Mouse (Mus musculus): ENCODE measurements around the gene Ubl3. TPM values are rescaled to one million over a fixed set of nuclear protein-coding genes. Genes with fewer than 3 reads are reported as not detected.
A peak's percentile ranks its signal among the peaks of the same experiment; 100 is the strongest.

The Ubl3 gene
- polyA plus RNA-seq, 1 experiment from 2014 or later = 74.8 TPM

DNA sequence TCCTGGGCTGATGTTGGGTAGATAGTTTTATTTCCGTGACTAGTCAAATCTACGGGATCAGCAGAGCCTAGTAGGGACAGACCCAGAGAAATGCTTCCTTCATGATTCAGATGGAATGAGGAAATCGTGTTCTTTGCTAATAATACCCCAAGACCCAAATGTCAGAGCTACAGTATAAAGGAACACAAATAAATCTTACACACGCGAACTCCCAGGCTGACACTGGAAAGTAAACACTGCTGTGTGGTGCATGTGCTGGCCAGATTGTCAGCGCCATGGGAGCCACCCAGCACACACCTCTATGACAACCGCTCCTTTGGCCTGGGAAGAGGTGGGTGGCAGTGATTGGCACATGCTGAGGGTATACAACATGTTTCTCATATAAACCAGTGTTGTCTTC is 88.1 kb downstream of the Ubl3 start:
- no peaks in the 10 kb centered on the region for H3K36me3 ChIP-seq
- ATAC-seq (ENCODE audit: insufficient read depth, low FRiP score, low read depth) = peak; percentile 74

GRCm38 (mm10) chr5:148463783-148464294 is 88.8 kb downstream of the Ubl3 start:
- no peak for ATAC-seq (ENCODE audit: insufficient read depth, low FRiP score, low read depth)
- WGBS = 81% methylated on average over 6 of the region's 6 CpGs
- Histone ChIP-seq H3K27ac (peak overlapping the region; percentile 60; the same call in 1 of the 2 replicates), H3K4me1 (peaks cover 16% of the 10 kb centered on the region; the same call in 1 of the 2 replicates), H3K4me2 (no peak overlapping the region), H3K9me3 (no peaks in the 10 kb centered on the region), H3K4me3 (replicated peaks) (no peak overlapping the region), H3K27me3 (replicated peaks) (no peaks in the 10 kb centered on the region), H3K36me3 (no peaks in the 10 kb centered on the region), H3K9ac (no peak overlapping the region)

More for the DNA sequence above, 88.1 kb downstream of the Ubl3 start:
- Histone ChIP-seq H3K4me1 (peaks cover 17% of the 10 kb centered on the region; the same call in 1 of the 2 replicates), H3K9me3 (no peaks in the 10 kb centered on the region), H3K4me3 (replicated peaks) (no peak overlapping the region), H3K27ac (peak overlapping the region; percentile 60; the same call in 1 of the 2 replicates), H3K9ac (no peak overlapping the region), H3K27me3 (replicated peaks) (no peaks in the 10 kb centered on the region), H3K4me2 (no peak overlapping the region)
- WGBS = 21% methylated on average over 7 of the region's 7 CpGs

Other genes starting within 250 kb of the Ubl3 start
- gene Slc7a1, start 152.9 kb downstream of the Ubl3 start, polyA plus RNA-seq (2015; fragmentation: Nextera tagmentation; extraction: Ambion mirVana) = 24.6 and 28.1 TPM in 2 replicates